Mouse (Mus musculus): Measurements from ENCODE around the gene Olfr729. TPM values are rescaled to one million over a fixed set of nuclear protein-coding genes. Genes with fewer than 3 reads are reported as not detected.

The Olfr729 gene
- polyA plus RNA-seq (2011; ENCODE audit: insufficient read depth, insufficient read length, low read depth, missing spikeins): 0.13 TPM in 1 of 2 replicates, not detected in the other

DNA sequence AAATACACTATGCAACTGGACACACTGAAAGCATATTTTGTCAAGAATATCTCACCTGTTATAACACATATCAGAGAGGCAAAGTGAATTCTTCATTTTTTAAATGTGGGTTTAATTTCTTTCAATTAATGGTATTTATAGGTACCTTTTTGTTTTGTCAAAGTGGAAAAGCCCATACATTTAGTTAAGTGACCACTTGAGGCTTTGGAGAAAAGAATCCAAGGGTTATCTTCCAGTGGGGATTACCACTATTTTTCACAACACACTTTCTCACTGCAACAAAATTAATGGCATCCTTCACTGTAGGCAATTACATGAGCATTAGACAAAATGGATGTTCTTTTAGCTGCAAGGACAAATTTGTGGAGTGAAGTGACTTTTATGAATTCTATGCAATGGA is at the start of gene Olfr729:
TSS of gene Olfr729 (minus strand) at position 101 of the 400 bp plus-strand sequence.
- TF ChIP-seq CTCF (IDR thresholded peaks at IDR 0.05; ENCODE audit: low read depth, low read length) (no peak), POLR2A (IDR thresholded peaks at IDR 0.05; ENCODE audit: insufficient read depth, low read length) (no peak), EP300 (IDR thresholded peaks at IDR 0.05; ENCODE audit: insufficient read depth, low read depth, low read length) (no peak)
- Histone ChIP-seq H3K27ac (ENCODE audit: insufficient read depth, low read length) (no peak within 1 kb of the TSS), H3K27me3 (ENCODE audit: control insufficient read depth, insufficient read depth, low read length, poor library complexity, severe bottlenecking) (no peaks in the 10 kb centered on the region), H3K9me3 (replicated peaks; ENCODE audit: control insufficient read depth, insufficient read depth, low read length, poor library complexity, severe bottlenecking) (no peaks in the 10 kb centered on the region), H3K36me3 (ENCODE audit: control insufficient read depth, insufficient read depth, low read length, poor library complexity, severe bottlenecking) (no peaks in the 10 kb centered on the region), H3K4me3 (ENCODE audit: low read depth, low read length) (no peak within 1 kb of the TSS), H3K9ac (ENCODE audit: low read depth, poor library complexity, severe bottlenecking) (no peak within 1 kb of the TSS), H3K4me1 (ENCODE audit: control insufficient read depth, insufficient read depth, low read length) (no peaks in the 10 kb centered on the region)

- H3K4me1 ChIP-seq (ENCODE audit: control insufficient read depth, insufficient read depth, low read length): no peaks in the 10 kb centered on the region
- no peak within 1 kb of the TSS for H3K9ac ChIP-seq (ENCODE audit: low read depth, poor library complexity, severe bottlenecking)
- H3K9me3 ChIP-seq (replicated peaks; ENCODE audit: control insufficient read depth, insufficient read depth, low read length, poor library complexity, severe bottlenecking): no peaks in the 10 kb centered on the region
- no peaks in the 10 kb centered on the region for H3K36me3 ChIP-seq (ENCODE audit: control insufficient read depth, insufficient read depth, low read length, poor library complexity, severe bottlenecking)
- H3K27me3 ChIP-seq (ENCODE audit: control insufficient read depth, insufficient read depth, low read length, poor library complexity, severe bottlenecking): no peaks in the 10 kb centered on the region
- TF ChIP-seq EP300 (IDR thresholded peaks at IDR 0.05; ENCODE audit: insufficient read depth, low read depth, low read length): no peak
- TF ChIP-seq POLR2A (IDR thresholded peaks at IDR 0.05; ENCODE audit: insufficient read depth, low read length): no peak
- no peak for TF ChIP-seq CTCF (IDR thresholded peaks at IDR 0.05; ENCODE audit: low read depth, low read length)
- no peak within 1 kb of the TSS for H3K4me3 ChIP-seq (ENCODE audit: low read depth, low read length)
- no peak within 1 kb of the TSS for H3K27ac ChIP-seq (ENCODE audit: insufficient read depth, low read length)
Observed at GRCm38 (mm10) chr14:50188098-50188497, 35.4 kb upstream of the Olfr729 start, which contains the start of gene Olfr730. TSS of gene Olfr730 (minus strand) at chr14:50188198.

GRCm38 (mm10) chr14:50142580-50142979 is 10.1 kb downstream of the Olfr729 start, which contains the start of gene Olfr728:
TSS of gene Olfr728 (minus strand) at chr14:50142680.
- Histone ChIP-seq H3K27ac (ENCODE audit: insufficient read depth, low read length) (no peak within 1 kb of the TSS), H3K4me3 (ENCODE audit: low read depth, low read length) (no peak within 1 kb of the TSS), H3K4me1 (ENCODE audit: control insufficient read depth, insufficient read depth, low read length) (no peaks in the 10 kb centered on the region), H3K9ac (ENCODE audit: low read depth, poor library complexity, severe bottlenecking) (no peak within 1 kb of the TSS), H3K27me3 (ENCODE audit: control insufficient read depth, insufficient read depth, low read length, poor library complexity, severe bottlenecking) (no peaks in the 10 kb centered on the region), H3K36me3 (ENCODE audit: control insufficient read depth, insufficient read depth, low read length, poor library complexity, severe bottlenecking) (no peaks in the 10 kb centered on the region), H3K9me3 (replicated peaks; ENCODE audit: control insufficient read depth, insufficient read depth, low read length, poor library complexity, severe bottlenecking) (no peaks in the 10 kb centered on the region)
- no peak for TF ChIP-seq POLR2A (IDR thresholded peaks at IDR 0.05; ENCODE audit: insufficient read depth, low read length)
- no peak for TF ChIP-seq EP300 (IDR thresholded peaks at IDR 0.05; ENCODE audit: insufficient read depth, low read depth, low read length)
- no peak for TF ChIP-seq CTCF (IDR thresholded peaks at IDR 0.05; ENCODE audit: low read depth, low read length)

GRCm38 (mm10) chr14:50122886-50123285 is 29.8 kb downstream of the Olfr729 start, which contains the start of gene Olfr727:
TSS of gene Olfr727 (plus strand) at chr14:50123186.
- Histone ChIP-seq H3K9ac (ENCODE audit: low read depth, poor library complexity, severe bottlenecking) (no peak within 1 kb of the TSS), H3K4me3 (ENCODE audit: low read depth, low read length) (no peak within 1 kb of the TSS), H3K27ac (ENCODE audit: insufficient read depth, low read length) (no peak within 1 kb of the TSS), H3K9me3 (replicated peaks; ENCODE audit: control insufficient read depth, insufficient read depth, low read length, poor library complexity, severe bottlenecking) (no peaks in the 10 kb centered on the region), H3K4me1 (ENCODE audit: control insufficient read depth, insufficient read depth, low read length) (no peaks in the 10 kb centered on the region), H3K27me3 (ENCODE audit: control insufficient read depth, insufficient read depth, low read length, poor library complexity, severe bottlenecking) (no peaks in the 10 kb centered on the region), H3K36me3 (ENCODE audit: control insufficient read depth, insufficient read depth, low read length, poor library complexity, severe bottlenecking) (no peaks in the 10 kb centered on the region)
- TF ChIP-seq CTCF (IDR thresholded peaks at IDR 0.05; ENCODE audit: low read depth, low read length) (no peak), EP300 (IDR thresholded peaks at IDR 0.05; ENCODE audit: insufficient read depth, low read depth, low read length) (no peak), POLR2A (IDR thresholded peaks at IDR 0.05; ENCODE audit: insufficient read depth, low read length) (no peak)

Other genes starting within 250 kb of the Olfr729 start
- gene Olfr723, start 221.1 kb downstream of the Olfr729 start, polyA plus RNA-seq (2011; ENCODE audit: insufficient read depth, insufficient read length, low read depth, missing spikeins): not detected in 2 replicates
- gene Olfr724, start 189.6 kb downstream of the Olfr729 start, polyA plus RNA-seq (2011; ENCODE audit: insufficient read depth, insufficient read length, low read depth, missing spikeins): not detected in 2 replicates
- gene Olfr725, start 112.5 kb downstream of the Olfr729 start, polyA plus RNA-seq (2011; ENCODE audit: insufficient read depth, insufficient read length, low read depth, missing spikeins): not detected in 2 replicates
- not detected in 2 replicates for gene Olfr726, start 62.0 kb downstream of the Olfr729 start, polyA plus RNA-seq (2011; ENCODE audit: insufficient read depth, insufficient read length, low read depth, missing spikeins)
- gene Olfr727, start 29.7 kb downstream of the Olfr729 start, polyA plus RNA-seq (2011; ENCODE audit: insufficient read depth, insufficient read length, low read depth, missing spikeins): not detected in 2 replicates
- gene Olfr728, start 10.2 kb downstream of the Olfr729 start, polyA plus RNA-seq (2011; ENCODE audit: insufficient read depth, insufficient read length, low read depth, missing spikeins): not detected in 2 replicates
- gene Olfr730, start 35.3 kb upstream of the Olfr729 start, polyA plus RNA-seq (2011; ENCODE audit: insufficient read depth, insufficient read length, low read depth, missing spikeins): not detected in 2 replicates
- gene Olfr731, start 89.0 kb upstream of the Olfr729 start, polyA plus RNA-seq (2011; ENCODE audit: insufficient read depth, insufficient read length, low read depth, missing spikeins): not detected in 2 replicates
- not detected in 2 replicates for gene Olfr732, start 131.3 kb upstream of the Olfr729 start, polyA plus RNA-seq (2011; ENCODE audit: insufficient read depth, insufficient read length, low read depth, missing spikeins)
- gene Olfr733, start 148.6 kb upstream of the Olfr729 start, polyA plus RNA-seq (2011; ENCODE audit: insufficient read depth, insufficient read length, low read depth, missing spikeins): not detected in 2 replicates
- not detected in 2 replicates for gene Olfr734, start 173.9 kb upstream of the Olfr729 start, polyA plus RNA-seq (2011; ENCODE audit: insufficient read depth, insufficient read length, low read depth, missing spikeins)
- gene Olfr735, start 196.0 kb upstream of the Olfr729 start, polyA plus RNA-seq (2011; ENCODE audit: insufficient read depth, insufficient read length, low read depth, missing spikeins): not detected in 2 replicates
- not detected in 2 replicates for gene Tlr11, start 205.0 kb upstream of the Olfr729 start, polyA plus RNA-seq (2011; ENCODE audit: insufficient read depth, insufficient read length, low read depth, missing spikeins)
- not detected in 2 replicates for gene Olfr736, start 228.3 kb upstream of the Olfr729 start, polyA plus RNA-seq (2011; ENCODE audit: insufficient read depth, insufficient read length, low read depth, missing spikeins)